Mouse (Mus musculus): Measurements from ENCODE around the gene Tgfb2.

The Tgfb2 gene

DNA sequence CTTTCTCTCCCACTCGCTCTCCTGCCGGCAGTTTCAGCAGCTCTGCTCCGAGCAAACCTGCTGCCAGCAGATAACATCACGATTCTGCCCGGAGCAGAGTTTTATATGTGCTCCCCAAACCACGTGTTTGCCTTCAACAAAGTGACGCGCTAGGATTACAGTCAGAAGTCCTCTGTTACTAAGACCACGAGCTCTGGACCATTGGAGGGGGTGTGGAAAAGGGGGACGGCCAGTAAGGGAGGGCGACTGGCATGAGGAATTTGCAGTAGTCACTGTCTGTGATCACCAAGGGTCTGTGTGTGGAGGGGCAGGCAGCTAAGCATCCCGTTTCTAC, at the start of gene Tgfb2:
TSS of gene Tgfb2 (minus strand) at position 75 of the 334 bp plus-strand sequence.
- peak; percentile 34 to 54 for DNase-seq

- peak in 1 of 2 experiments; percentile 14 for DNase-seq
These were observed 44.0 kb upstream of the Tgfb2 start for GRCm38 (mm10) chr1:186749675-186750283.

DNA sequence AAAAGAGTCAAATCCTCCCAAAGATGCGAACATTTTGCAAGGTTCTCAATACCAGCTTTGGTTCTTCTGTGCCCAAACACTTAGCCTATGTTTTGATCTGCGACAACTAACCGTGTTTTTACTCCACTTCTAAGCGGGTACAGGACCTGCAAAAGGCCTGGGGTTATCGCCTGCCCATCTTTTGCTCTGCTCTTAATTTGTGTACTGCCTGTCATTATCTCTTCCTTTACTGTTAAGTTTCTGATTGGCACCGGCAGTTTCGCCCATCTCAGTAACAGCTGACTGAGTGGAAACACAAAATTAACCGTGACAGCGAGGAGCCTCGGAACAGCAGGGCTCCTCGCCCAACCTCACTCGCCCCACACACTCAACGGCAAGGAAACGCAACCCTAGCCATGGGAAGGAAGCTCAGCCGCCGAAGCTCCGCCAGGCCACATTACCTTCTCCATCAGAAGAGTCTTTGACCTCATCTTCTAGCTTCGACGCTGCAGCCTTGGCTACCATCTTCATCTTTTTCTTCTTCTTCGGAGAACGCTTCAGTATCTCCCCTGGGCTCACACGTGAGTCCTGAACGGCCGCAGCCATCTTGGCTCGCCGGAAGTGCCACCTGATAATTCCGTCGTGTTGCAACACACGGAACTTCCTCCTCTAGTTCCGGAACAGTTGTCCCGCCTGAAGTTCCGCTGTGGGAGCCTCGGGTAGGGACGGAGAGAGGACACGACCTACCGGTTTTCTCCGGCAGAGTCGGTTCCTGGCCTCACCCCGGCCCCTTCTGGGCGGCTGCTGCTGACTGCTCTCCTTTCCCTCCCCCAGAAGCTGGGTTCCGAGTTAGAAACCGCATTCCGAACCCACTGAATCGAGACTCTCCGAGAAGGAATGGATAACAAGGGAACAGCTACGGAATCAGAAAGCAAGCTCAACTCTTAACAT, 43.2 kb upstream of the Tgfb2 start, which contains the start of gene Rrp15:
TSS of gene Rrp15 (minus strand) at position 635 of the 930 bp plus-strand sequence.
- peak; percentile 88 to 91 for DNase-seq

DNA sequence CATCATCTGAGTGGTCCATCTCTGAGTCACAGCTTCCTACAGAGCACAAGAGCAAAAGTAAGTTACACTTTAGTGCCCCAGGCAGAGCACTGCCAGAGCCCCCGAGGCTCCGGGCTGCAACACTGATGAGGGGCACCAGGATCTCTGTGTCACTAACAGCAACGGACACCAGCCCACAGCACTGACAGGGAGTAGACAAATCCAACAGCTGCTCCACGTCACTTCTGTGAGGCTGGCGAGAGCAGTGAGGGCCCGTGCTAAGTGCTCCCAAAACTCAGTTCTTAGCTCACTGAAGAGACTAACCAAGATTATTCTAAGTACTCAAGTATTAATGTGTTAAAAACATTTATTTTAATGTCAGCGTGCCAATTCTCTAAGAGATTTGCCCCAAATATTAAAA, 34.0 kb upstream of the Tgfb2 start:
- DNase-seq = no peak

DNA sequence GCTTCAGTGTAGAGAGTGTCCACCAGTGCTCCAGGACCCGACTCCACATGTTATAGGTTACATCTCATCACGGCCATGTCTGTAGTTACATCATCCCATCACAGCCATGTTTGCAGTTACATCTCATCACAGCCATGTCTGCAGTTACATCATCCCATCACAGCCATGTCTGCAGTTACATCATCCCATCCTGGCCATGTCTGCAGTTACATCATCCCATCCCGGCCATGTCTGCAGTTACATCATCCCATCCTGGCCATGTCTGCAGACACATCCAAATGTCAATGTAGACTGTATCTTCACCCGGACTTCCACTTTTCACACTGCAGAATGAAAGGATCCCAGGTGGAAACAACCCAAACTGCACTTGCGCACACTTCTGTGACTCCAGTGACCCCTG, 29.7 kb upstream of the Tgfb2 start:
- no peak for DNase-seq

DNA sequence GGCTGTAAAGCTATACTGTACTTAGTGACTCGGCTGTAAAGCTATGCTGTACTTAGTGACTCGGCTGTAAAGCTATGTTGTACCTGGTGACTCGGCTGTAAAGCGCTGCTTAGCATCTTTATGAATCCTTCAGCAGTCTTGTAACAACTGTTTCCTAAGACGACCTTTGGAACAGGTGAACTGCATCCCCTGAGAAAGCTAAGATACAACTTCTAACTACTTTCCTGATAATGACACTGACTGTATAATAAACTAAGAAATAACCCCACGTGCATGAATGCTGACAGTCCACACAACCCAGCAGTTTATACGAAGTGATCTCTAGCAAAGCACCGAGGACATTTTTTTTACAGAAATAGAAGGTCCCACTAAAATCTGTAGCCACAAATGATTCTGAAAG, 27.3 kb upstream of the Tgfb2 start:
- DNase-seq = no peak

DNA sequence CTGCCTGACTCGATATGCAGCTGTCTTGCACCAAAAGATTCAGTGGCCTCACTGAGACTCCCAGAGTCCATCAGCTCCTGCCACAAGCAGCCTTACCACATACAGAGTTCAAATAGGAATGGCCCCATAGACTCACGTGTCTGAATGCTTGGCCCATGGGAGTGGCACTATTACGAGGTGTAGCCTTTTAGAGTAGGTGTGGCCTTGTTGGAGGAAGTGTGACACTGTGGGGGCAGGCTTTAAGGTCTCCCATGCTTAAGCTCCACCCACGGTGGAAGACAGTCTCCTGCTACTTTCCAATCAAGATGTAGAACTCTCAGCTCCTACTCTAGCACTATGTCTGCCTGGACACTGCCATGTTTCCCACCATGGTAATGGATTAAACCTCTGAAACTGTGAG, 23.0 kb upstream of the Tgfb2 start:
- DNase-seq = no peak

DNA sequence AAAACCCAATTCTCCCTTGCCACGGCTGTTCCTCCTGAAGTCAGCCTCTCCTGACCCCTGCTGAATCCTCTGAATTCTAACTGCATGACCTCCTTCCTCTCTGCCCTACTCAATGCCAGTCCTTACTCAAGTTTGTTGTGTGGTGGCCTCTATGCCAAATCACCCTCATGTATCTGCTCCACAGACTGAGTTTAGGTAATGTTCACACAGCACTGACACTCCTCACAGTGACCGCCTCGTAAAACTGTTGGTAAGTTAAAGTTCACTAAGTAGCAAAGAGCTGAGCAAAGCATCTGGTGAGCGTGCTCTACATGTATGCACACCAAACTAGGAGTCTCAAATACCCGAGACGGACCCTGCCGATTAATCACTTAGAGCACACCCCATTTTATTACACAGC, 20.3 kb upstream of the Tgfb2 start:
- no peak for DNase-seq

- DNase-seq = no peak
These were observed 16.5 kb upstream of the Tgfb2 start for GRCm38 (mm10) chr1:186722299-186722698.

DNA sequence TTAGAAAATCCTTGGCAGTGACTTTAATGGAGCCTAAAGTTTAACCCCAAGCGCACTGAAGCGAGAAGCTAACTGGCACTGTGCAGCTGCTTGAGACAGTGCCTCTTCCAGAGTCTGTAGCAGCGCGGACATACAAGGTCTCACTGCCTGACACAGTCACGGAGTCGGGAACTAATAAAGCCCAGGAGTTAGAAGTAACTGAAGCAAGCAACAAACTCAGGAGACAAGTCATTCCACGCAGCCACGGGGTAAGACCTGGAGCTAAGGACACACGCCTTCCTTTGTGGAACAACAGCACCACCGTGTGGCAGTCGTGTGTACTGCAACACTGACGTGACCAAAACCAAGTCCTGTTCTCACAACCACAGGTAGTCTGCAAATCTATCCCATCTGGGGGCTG, 16.1 kb upstream of the Tgfb2 start:
- peak; percentile 89 to 90 for DNase-seq

DNA sequence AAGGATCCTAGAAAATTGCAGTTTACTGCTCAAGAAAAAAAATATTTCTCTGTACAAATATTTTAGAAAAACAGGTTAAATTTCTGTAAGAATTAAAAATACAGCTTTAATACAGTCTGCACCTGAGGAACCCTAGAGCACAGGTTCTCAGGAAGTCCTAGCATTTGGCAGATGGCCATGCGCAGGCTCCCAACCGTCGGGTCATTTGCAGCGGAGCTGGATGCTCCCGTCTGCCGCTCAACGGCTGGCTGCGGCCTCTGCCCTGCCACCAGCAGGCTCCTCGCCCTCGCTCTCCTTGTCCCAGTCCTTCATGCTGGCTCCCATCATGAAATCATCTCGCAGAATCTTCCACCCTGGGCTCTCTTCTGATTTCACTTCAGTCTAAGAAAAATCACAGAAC, 15.4 kb upstream of the Tgfb2 start:
- DNase-seq = no peak

DNA sequence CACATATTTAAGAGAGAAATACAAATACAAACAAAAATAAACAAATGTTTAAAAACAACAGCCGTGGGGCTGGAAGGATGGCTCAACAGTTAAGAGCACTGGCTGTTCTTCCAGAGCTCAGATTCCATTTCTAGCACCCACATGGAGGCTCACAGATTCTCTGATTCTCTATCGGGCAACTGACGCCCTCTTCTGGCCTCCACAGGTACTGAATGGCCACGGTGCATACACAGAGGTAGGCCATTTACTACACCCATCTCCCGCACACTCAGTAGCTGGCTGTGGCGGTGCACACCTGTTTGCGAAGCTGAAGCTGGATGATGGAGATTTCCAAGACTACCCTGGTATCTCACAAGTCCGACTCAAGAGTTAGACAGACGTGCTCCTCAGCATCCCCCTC, 13.9 kb upstream of the Tgfb2 start:
- DNase-seq = peak; percentile 34 to 47

GRCm38 (mm10) chr1:186718881-186719280, 13.1 kb upstream of the Tgfb2 start:
- DNase-seq = no peak

GRCm38 (mm10) chr1:186714980-186715896, 9.4 kb upstream of the Tgfb2 start:
- peak; percentile 21 to 39 for DNase-seq

DNA sequence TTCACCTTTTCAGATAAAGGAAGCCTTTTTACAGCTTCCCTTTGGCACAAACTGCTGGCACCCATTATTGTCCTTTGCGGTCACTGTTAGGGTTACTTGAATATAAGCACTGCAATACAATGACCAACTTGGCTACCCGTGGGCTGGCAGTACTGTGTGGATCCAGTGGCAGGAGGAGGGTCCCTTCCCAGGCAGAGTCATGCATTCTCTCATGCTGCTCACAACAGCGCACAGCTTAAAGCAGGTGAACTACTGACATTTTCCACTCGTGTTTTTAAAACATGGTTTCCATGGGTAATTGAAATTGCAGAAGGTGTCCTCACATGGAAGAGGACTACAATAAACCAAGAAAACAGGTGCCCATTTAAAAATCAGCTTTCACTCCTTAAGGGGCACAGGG, 8.4 kb upstream of the Tgfb2 start:
- DNase-seq = no peak

DNA sequence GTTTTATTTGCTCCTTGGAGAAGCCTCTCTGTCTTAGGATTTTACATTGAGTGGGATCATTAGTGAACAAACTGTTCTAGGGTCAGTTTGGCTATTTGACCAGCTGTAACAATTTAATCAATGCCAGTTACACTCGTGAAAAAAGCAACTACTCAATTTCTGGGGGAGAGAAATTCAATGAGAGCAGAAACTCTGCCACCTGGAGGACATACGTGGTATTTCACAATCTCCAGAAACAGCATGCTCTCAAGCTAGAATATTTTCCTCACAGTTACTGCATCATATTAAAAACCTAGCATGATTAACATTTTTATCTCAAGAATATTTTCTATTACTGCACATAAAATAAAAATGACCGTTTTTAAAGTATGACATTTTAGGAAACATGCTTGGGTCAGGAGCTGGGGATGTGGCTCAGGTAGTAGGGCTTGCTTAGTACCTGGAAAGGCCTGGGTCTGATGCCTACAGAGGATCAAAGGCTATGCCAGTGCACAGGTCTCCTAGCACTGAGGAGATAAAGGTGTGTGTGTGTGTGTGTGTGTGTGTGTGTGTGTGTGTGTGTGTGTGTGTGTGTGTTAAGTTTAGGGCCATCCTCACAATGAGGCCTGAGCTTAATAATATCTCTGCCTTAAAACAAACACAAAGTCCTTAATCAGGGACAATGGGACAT, 7.1 kb upstream of the Tgfb2 start:
- peak; percentile 50 to 55 for DNase-seq

GRCm38 (mm10) chr1:186705203-186705914, 430 bp downstream of the Tgfb2 start:
- peak; percentile 77 to 87 for DNase-seq

GRCm38 (mm10) chr1:186703980-186704701, 1.6 kb downstream of the Tgfb2 start:
- peak; percentile 52 to 67 for DNase-seq

- peak in 1 of 2 experiments; percentile 35 for DNase-seq
These were observed 2.4 kb downstream of the Tgfb2 start for GRCm38 (mm10) chr1:186703256-186703979.
